Mouse (Mus musculus) liver, embryonic 18 days (tissue): ENCODE data around the gene Cnot2. TPM values are rescaled to one million over a fixed set of nuclear protein-coding genes. Genes with fewer than 3 reads are reported as not detected.

Experiments used
- polyA plus RNA-seq: library from polyadenylated mRNA; depleted of rRNA; stranded (reverse); fragments of >200 nt; gene quantifications from 2 replicates; pipeline ENCODE4 v1.2.3, GENCODE M21; 2012; rRNA removed

The Cnot2 gene
- polyA plus RNA-seq: 20.0 and 22.2 TPM in 2 replicates

DNA sequence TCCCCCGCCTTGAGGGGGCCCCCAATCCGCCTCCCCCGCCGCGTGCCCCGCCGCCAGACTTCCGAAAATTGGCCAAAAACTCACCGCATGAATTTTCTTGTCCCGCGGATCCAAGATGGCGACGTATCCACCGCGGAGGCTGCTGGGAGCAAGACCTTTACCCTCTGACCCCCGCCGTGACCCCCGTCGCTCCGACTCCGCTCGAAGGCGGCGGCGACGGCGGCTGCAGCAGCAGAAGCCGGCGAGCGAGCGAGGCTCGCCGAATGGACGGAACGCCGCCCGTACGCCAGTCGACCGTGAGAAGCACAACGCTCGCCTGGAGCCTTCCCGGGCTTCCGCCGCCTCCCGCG, at the start of gene Cnot2:
Gene Cnot2, minus strand, starts transcription at position 143 of the 350 bp plus-strand sequence.

DNA sequence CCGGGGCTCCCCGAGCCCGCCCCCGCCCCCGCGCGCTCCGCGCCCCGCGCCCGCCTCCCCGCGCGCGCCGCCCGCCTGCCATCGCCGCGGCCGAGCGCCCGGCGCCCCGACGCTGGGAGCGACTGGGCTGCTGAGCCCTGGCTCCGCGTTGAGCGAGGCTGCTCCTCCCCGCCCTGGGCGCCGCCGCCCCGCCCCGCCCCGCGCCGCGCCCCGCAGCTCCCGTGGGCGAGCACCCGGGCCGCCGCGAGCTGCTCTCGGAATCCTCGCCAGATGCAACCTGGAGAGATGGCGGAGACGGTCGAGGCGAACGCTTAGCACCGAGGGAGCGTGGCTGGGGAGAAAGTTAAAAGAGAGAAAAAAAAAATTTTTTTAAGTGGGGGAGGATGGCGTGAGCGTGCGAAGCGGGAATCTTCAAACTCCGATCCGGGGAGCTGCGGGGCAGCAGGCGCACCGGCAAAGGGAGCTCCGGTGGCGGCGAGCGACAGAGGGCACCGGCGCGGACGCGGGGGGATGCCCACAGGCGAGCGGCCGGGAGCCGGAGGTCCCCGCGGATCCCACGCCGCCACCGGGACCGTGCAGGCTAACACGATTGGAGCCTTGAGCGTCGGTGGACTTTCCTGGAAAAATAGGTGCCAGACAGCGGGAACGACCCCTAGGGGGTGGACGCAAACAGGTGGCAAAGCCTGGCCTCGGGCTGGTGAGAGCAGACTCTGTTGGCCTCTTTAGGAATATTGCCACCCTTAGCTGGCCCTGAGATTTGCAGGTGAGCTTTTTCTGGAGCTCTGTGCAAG, 107.4 kb downstream of the Cnot2 start, which contains the start of gene Kcnmb4:
Gene Kcnmb4, minus strand, starts transcription at position 120 of the 791 bp plus-strand sequence.

Other genes starting within 250 kb of the Cnot2 start
- gene Kcnmb4, start 107.6 kb downstream of the Cnot2 start, polyA plus RNA-seq: 0.15 and 0.20 TPM in 2 replicates